Mouse (Mus musculus): ENCODE data around the gene Vash2.
A peak's percentile ranks its signal among the peaks of the same experiment; 100 is the strongest.

- no peak for TF ChIP-seq CTCF (conservative IDR thresholded peaks at IDR 0.05; ENCODE audit: insufficient read depth, insufficient read length, low read depth, low read length)
- TF ChIP-seq POLR2A (IDR thresholded peaks at IDR 0.05; ENCODE audit: low read depth, low read length) = peak; percentile 24
Measured at GRCm38 (mm10) chr1:190929010-190929695, 49.9 kb downstream of the Vash2 start.
